Mouse (Mus musculus) stomach, embryonic 15.5 days (tissue): Measurements from ENCODE around the gene Olfr318. TPM values are rescaled to one million over a fixed set of nuclear protein-coding genes. Genes with fewer than 3 reads are reported as not detected.
"Not testable (repeated sequence)": the region's sequence is repeated elsewhere in the genome, so short reads cannot be mapped to it uniquely, and the experiment has no call there.

Experiments used
- ATAC-seq: fragments of 200-750 bp; cut with Nextera tagmentation; 2 replicates; pipeline ENCODE4 v1.8.0; 2017; ENCODE audit warnings: low read depth, moderate number of reproducible peaks, moderate TSS enrichment; ENCODE audit not compliant: insufficient read depth, low FRiP score
- H3K27ac ChIP-seq: fragments of 300-500 bp; sonication (generic); 2 replicates; pipeline ENCODE4 v1.5.1; 2015; ENCODE audit warnings: mild to moderate bottlenecking, inconsistent platforms
- H3K27me3 ChIP-seq: fragments of 300-500 bp; sonication (generic); replicated peaks from 2 replicates; pipeline ENCODE4 v1.6.1; 2015; ENCODE audit warnings: inconsistent platforms
- H3K36me3 ChIP-seq: fragments of 300-500 bp; sonication (generic); 2 replicates; pipeline ENCODE4 v1.6.1; 2015; ENCODE audit warnings: inconsistent platforms
- H3K4me1 ChIP-seq: fragments of 300-500 bp; sonication (generic); 2 replicates; pipeline ENCODE4 v1.6.1; 2015; ENCODE audit warnings: inconsistent platforms
- H3K4me2 ChIP-seq: fragments of 300-500 bp; sonication (generic); 2 replicates; pipeline ENCODE4 v1.6.1; 2015; ENCODE audit warnings: mild to moderate bottlenecking, inconsistent platforms
- H3K4me3 ChIP-seq: fragments of 300-500 bp; sonication (generic); replicated peaks from 2 replicates; pipeline ENCODE4 v1.5.1; 2015; ENCODE audit warnings: inconsistent platforms
- H3K9ac ChIP-seq: fragments of 300-500 bp; sonication (generic); 2 replicates; pipeline ENCODE4 v1.6.1; 2015; ENCODE audit warnings: inconsistent platforms
- H3K9me3 ChIP-seq: fragments of 300-500 bp; sonication (generic); 2 replicates; pipeline ENCODE4 v1.6.1; 2016; ENCODE audit warnings: inconsistent platforms
- WGBS: fragments of 180-500 bp; shearing (Covaris S2); methylation state at CpG from one replicate; pipeline ENCODE4 v1.1.7; 2015; 5-methylcytosine and 5-hydroxymethylcytosine counted together
- polyA plus RNA-seq: library from polyadenylated mRNA; unstranded; fragments of >200 nt; fragmentation: Nextera tagmentation; extraction: Ambion mirVana; gene quantifications from 2 replicates; pipeline ENCODE4 v1.2.1, GENCODE M21; 2015

The Olfr318 gene
- polyA plus RNA-seq: not detected in 2 replicates

DNA sequence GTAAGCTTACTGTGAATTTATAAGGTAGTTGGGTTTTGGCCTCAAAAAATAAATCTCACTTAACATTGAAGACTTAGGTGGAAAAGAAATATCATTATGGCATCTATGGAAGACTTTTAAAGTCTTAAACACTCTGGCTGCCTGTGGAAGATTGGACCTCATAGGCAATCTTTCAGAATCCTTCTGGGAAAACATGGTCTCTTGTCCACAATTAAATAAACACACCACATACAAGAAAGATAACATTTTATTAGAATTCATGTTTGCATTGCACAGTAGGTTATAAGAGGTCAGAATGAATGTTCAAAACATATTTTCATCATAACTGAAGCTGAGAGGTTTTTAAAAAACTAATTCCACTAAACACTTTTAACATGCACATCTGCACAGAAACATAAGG lies at the start of gene Olfr318:
Olfr318 (minus strand) TSS at position 101 of the 400 bp plus-strand sequence.
- H3K27ac ChIP-seq: no peak within 1 kb of the TSS
- no peaks in the 10 kb centered on the region for H3K9me3 ChIP-seq
- H3K4me1 ChIP-seq: no peaks in the 10 kb centered on the region
- no peak within 1 kb of the TSS for H3K4me3 ChIP-seq
- H3K4me2 ChIP-seq: no peak within 1 kb of the TSS
- no peak for ATAC-seq
- no peaks in the 10 kb centered on the region for H3K27me3 ChIP-seq
- H3K9ac ChIP-seq: no peak within 1 kb of the TSS
- H3K36me3 ChIP-seq: no peaks in the 10 kb centered on the region

DNA sequence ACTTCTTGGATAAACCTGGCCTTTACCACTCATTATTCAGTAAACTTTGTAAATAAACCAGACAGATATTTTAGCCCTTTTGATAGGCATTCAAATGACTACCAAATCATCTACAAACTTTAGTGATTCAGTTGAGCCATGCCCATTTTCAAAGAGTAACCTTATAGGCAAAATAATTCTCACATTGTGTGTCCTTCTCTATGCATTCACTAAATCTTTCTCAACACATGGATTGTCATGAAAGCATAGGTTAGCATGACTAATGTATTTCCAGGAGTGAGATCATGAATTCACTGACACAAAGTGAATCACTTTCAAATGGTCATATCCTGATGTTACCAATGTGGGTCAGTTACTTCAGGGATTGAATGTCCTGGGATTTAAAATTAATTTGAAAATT lies 49.1 kb upstream of the Olfr318 start, which contains the start of gene Olfr315:
Olfr315 (plus strand) TSS at position 301 of the 400 bp plus-strand sequence.
- H3K27ac ChIP-seq: no peak within 1 kb of the TSS
- H3K36me3 ChIP-seq: no peaks in the 10 kb centered on the region
- no peak for ATAC-seq
- no peaks in the 10 kb centered on the region for H3K4me1 ChIP-seq
- H3K4me2 ChIP-seq: no peak within 1 kb of the TSS
- no peak within 1 kb of the TSS for H3K4me3 ChIP-seq
- H3K9ac ChIP-seq: no peak within 1 kb of the TSS
- H3K27me3 ChIP-seq: no peaks in the 10 kb centered on the region
- H3K9me3 ChIP-seq: no peaks in the 10 kb centered on the region

DNA sequence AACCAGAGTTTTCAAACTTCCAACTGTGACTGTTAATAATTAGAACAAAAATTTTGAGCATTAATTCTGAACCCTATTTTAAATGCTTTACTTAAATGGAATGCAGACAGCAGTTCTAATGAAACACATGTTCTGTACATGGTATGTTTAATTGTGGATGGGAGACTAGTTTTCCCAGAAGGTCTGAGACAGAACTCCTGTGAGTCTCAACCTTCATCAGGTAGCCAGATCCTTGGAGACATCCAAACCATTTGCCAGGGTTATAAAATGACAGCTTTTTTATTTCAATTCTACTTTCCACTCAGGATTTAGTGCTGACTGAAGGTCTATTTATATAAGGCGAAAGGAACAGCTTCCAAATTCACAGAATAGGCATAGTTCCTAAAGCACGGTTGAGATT lies 28.6 kb upstream of the Olfr318 start, which contains the start of gene Olfr316:
Olfr316 (plus strand) TSS at position 301 of the 400 bp plus-strand sequence.
- H3K9me3 ChIP-seq: no peaks in the 10 kb centered on the region
- no peak within 1 kb of the TSS for H3K4me2 ChIP-seq
- no peak within 1 kb of the TSS for H3K4me3 ChIP-seq
- H3K9ac ChIP-seq: no peak within 1 kb of the TSS
- no peaks in the 10 kb centered on the region for H3K36me3 ChIP-seq
- 61% methylated on average over 2 of the region's 2 CpGs for WGBS
- H3K27ac ChIP-seq: no peak within 1 kb of the TSS
- ATAC-seq: no peak
- no peaks in the 10 kb centered on the region for H3K4me1 ChIP-seq
- H3K27me3 ChIP-seq: no peaks in the 10 kb centered on the region

DNA sequence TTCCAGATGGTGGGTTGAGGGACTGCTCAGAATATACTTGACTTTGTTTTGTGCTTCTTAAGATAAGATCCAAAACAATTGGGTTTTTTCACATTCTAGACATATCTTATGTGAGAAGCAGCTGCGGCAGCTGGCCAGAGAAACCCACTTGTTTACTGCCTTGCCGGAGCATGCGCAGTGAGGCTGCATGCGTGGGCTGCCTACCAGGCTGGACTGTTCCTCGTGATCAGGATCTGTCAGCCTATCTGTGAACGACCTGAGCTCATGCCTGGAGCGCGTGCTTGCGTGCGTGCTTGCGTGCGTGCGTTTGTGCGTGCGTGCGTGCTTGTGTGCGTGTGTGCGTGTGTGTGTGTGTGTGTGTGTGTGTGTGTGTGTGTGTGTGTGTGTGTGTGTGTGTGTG lies 27.3 kb upstream of the Olfr318 start:
- not testable (repeated sequence) for H3K27ac ChIP-seq, ATAC-seq, H3K9ac ChIP-seq, H3K9me3 ChIP-seq, H3K27me3 ChIP-seq, H3K4me1 ChIP-seq, H3K36me3 ChIP-seq, H3K4me2 ChIP-seq, H3K4me3 ChIP-seq
- WGBS: 75% methylated on average over 18 of the region's 18 CpGs

DNA sequence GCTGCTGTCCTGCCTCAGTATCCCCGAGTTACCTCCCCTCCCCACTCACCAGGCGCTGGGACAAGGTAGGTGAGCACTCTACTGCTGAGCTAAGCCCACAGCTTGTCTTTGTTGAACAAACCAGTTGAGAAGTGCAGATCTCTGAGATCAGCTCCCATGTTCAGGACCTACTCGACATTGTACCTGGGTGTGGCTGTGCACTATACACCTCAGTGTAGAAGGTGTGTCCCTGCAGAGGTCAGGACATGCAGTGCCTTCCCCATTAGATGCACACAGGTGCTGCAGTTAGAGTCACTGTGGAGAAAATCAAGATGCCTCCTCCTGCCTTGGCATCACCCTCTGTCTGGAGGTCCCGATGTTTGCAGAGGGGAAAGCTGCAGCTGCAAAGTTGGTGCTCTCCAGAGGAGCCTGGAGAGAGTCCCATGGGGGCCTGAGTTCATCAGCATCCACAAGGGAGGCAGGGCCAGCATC lies 15.0 kb upstream of the Olfr318 start, which contains the start of gene Olfr317:
Olfr317 (minus strand) TSS at position 421 of the 471 bp plus-strand sequence.
- Histone ChIP-seq H3K9me3 (no peaks in the 10 kb centered on the region), H3K4me2 (no peak within 1 kb of the TSS), H3K27me3 (no peaks in the 10 kb centered on the region), H3K27ac (no peak within 1 kb of the TSS), H3K4me3 (no peak within 1 kb of the TSS), H3K9ac (no peak within 1 kb of the TSS), H3K4me1 (no peaks in the 10 kb centered on the region), H3K36me3 (no peaks in the 10 kb centered on the region)
- 58% methylated on average over 4 of the region's 4 CpGs for WGBS
- no peak for ATAC-seq

DNA sequence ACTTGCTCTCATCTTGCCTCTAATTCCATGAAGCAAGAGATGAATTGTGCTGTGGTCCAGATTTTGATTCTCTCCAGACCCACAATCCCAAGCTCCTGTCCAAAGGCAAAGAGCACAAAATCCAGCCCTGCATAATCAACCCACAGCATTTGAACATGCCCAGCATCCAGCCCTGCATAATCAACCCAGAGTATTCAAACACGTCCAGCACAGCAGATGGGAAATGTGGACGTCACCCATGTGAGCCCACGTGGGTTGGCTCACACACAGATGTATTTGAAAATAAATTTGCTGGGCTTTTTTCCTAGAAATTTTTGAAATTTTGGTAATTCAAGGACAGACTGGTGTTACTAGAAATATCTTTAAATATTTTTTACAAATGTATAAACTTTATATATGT lies 9.6 kb upstream of the Olfr318 start:
- no peak for ATAC-seq
- WGBS: 46% methylated on average over 3 of the region's 3 CpGs
- no peaks in the 10 kb centered on the region for H3K36me3 ChIP-seq

DNA sequence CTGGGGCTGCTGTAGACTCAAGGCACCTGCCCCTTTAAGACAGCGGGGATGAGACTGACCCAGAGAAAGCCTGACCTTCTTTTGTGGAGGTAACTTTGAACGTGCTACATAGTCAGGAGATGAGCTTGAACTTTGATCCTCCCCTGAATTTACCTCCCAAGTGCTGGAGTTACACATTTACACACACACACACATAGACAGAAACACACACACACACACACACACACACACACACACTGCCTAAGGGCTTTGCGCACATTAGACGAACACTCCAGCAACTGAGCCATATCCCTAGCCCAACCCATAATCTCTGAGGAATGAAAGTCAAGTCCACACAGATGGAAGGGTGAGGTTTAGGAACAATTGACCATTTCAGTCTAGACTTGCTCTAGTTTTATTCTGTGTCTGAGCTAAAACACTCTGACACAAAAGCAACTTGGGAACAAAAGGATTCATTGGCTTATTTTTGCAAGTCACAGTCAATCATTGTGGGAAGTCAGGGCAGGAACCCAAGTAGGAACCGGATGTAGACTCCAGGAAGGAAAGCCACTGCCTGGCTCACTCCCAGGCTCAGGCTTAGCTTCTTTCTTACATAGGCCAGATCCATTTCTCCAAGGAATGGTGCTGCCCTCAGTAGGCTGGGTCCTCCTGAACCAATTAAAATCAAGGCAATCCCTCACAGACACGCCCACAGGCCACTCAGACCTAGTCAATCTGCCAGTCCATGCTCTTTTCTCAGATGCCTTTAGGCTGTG lies 4.3 kb upstream of the Olfr318 start:
- not testable (repeated sequence) for H3K4me2 ChIP-seq, ATAC-seq, H3K36me3 ChIP-seq, H3K4me3 ChIP-seq, H3K27ac ChIP-seq, H3K4me1 ChIP-seq, H3K27me3 ChIP-seq, H3K9ac ChIP-seq, H3K9me3 ChIP-seq
- WGBS: 70% methylated on average over 6 of the region's 6 CpGs

More for the DNA sequence above, 9.6 kb upstream of the Olfr318 start:
- H3K9me3 ChIP-seq: no peaks in the 10 kb centered on the region
- H3K9ac ChIP-seq: no peak overlapping the region
- H3K4me3 ChIP-seq: no peak overlapping the region
- no peak overlapping the region for H3K27ac ChIP-seq
- no peaks in the 10 kb centered on the region for H3K27me3 ChIP-seq
- no peaks in the 10 kb centered on the region for H3K4me1 ChIP-seq
- no peak overlapping the region for H3K4me2 ChIP-seq

DNA sequence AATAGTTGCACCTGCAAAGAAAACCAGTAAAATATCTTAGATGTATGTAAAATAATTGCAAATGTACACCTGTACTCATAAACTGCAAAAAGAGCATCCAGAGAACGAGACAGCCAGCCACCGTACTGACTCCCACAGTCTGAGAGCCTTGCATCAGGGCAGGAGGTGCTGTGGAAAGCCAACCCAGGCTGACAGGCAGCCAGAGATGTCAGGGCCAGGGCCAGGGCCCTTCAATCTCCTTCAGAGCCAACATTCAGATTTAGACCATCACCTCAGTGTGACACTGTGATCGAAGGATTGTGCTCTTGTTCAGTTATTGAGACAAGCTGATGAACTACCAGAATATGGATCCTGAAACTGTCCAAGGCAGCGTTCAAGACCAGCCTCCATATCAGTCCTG lies 4.1 kb downstream of the Olfr318 start:
- 79% methylated on average over 4 of the region's 4 CpGs for WGBS
- H3K4me2 ChIP-seq: no peak overlapping the region
- no peak overlapping the region for H3K4me3 ChIP-seq
- H3K27ac ChIP-seq: no peak overlapping the region
- no peak overlapping the region for H3K9ac ChIP-seq
- H3K36me3 ChIP-seq: no peaks in the 10 kb centered on the region
- ATAC-seq: no peak
- no peaks in the 10 kb centered on the region for H3K9me3 ChIP-seq
- H3K27me3 ChIP-seq: no peaks in the 10 kb centered on the region
- H3K4me1 ChIP-seq: no peaks in the 10 kb centered on the region

DNA sequence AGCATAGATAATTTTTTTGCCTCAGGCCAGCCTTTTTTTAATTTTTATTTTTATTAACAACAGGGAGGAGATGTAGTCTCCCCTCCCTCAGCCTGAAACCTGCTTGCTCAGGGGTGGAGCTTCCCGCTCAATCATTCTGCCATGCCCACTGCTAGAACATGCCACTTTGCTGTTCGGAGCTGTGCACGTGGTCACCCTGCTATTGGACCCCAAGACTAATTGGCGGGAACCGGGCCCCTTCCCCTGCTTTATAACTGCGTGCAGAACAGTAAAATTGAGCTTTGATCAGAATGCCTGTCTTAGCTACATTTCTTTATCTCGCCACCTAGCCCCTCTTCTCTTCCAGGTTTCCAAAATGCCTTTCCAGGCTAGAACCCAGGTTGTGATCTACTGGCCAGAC lies 6.1 kb downstream of the Olfr318 start:
- H3K27ac ChIP-seq, ATAC-seq, H3K36me3 ChIP-seq, H3K27me3 ChIP-seq, H3K4me2 ChIP-seq, H3K4me3 ChIP-seq, H3K9ac ChIP-seq, H3K4me1 ChIP-seq, H3K9me3 ChIP-seq: not testable (repeated sequence)
- 84% methylated on average over 7 of the region's 7 CpGs for WGBS

DNA sequence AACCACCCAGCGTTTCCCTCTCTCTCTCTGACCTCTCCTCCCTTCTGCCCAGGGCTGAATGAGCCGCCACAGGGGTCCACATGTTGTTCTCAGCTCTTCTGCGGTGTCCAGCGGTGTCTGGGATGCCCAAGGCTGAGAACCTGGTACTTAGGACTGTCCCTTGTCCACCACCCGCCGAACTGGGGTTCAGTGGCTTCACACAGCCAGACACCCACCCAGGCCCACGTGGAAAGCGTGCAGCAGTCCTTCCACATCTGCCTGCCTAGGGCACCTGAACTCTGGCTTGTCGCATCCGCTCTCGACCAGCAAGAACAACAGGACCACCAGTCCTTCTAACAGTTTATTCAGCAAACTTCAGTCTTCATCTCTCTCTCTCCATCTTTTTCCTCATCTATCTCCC lies 14.7 kb downstream of the Olfr318 start:
- H3K4me3 ChIP-seq: no peak overlapping the region
- no peak overlapping the region for H3K9ac ChIP-seq
- 81% methylated on average over 11 of the region's 11 CpGs for WGBS
- no peaks in the 10 kb centered on the region for H3K36me3 ChIP-seq
- ATAC-seq: no peak
- H3K9me3 ChIP-seq: no peaks in the 10 kb centered on the region
- H3K27ac ChIP-seq: no peak overlapping the region
- no peak overlapping the region for H3K4me2 ChIP-seq
- no peaks in the 10 kb centered on the region for H3K4me1 ChIP-seq
- no peaks in the 10 kb centered on the region for H3K27me3 ChIP-seq

DNA sequence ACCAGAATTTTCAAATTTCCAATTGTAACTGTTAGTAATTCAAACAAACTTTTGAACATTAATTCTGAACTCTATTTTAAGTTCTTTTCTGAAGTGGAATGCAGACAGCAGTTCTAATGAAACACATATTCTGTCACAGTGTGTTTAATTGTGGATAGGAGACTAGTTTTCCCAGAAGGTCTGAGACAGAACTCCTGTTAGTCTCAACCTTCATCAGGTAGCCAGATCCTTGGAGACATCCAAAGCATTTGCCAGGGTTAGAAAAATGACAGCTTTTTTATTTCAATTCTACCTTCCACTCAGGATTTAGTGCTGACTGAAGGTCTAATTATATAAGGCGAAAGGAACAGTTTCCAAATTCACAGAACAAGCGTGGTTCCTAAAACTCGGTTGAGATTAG lies 25.0 kb downstream of the Olfr318 start, which contains the start of gene Olfr319:
Olfr319 (plus strand) TSS at position 301 of the 400 bp plus-strand sequence.
- Histone ChIP-seq H3K4me1 (no peaks in the 10 kb centered on the region), H3K36me3 (no peaks in the 10 kb centered on the region), H3K4me2 (no peak within 1 kb of the TSS), H3K27me3 (no peaks in the 10 kb centered on the region), H3K9me3 (no peaks in the 10 kb centered on the region), H3K27ac (no peak within 1 kb of the TSS), H3K4me3 (no peak within 1 kb of the TSS), H3K9ac (no peak within 1 kb of the TSS)
- 85% methylated on average over 3 of the region's 3 CpGs for whole genome bisulfite sequencing
- no peak for ATAC-seq

DNA sequence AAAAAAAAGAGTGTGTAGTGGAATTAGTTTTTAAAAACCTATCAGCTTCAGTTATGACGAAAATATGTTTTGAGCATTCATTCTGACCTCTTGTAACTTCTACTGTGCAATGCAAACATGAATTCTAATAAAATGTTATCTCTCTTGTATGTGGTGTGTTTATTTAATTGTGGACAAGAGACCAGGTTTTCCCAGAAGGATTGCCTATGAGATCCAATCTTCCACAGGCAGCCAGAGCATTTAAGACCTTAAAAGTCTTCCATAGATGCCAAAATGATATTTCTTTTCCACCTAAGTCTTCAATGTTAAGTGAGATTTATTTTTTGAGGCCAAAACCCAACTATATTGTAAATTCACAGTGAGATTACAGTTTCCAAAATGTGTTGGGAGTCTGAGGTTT lies 43.0 kb downstream of the Olfr318 start, which contains the start of gene Olfr320:
Olfr320 (plus strand) TSS at position 301 of the 400 bp plus-strand sequence.
- no peak within 1 kb of the TSS for H3K4me3 ChIP-seq
- no peaks in the 10 kb centered on the region for H3K9me3 ChIP-seq
- H3K27me3 ChIP-seq: no peaks in the 10 kb centered on the region
- H3K4me2 ChIP-seq: no peak within 1 kb of the TSS
- 72% methylated on average over 1 of the region's 1 CpGs for WGBS
- H3K36me3 ChIP-seq: no peaks in the 10 kb centered on the region
- no peak within 1 kb of the TSS for H3K9ac ChIP-seq
- no peaks in the 10 kb centered on the region for H3K4me1 ChIP-seq
- no peak for ATAC-seq
- H3K27ac ChIP-seq: no peak within 1 kb of the TSS
